Mouse (Mus musculus): ENCODE data around the gene Sgsm1.

The Sgsm1 gene

DNA sequence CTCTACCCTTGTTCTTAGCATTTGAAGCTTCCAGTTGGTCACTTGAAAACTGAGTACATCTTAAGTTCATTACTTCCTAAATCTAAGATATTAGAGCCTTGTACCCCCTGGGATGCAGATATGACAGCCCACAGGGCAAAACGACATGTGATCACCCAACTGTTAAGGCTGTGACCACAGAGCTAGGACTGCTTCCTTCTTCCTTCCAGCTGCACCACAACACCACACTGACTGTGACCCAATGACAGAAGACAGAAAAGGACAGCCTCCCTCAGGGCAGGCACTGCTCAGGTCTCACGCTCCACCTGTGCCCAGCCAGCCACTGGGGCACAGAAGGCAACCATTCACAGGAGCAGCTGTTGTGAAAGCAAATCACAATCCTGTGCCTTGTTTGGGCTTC lies 26.9 kb downstream of the Sgsm1 start:
- DNase-seq (ENCODE audit: low spot score in 2 of 2): no peak

- no peak for DNase-seq (ENCODE audit: low spot score in 2 of 2)
Observed at GRCm38 (mm10) chr5:113281557-113281956, 29.0 kb downstream of the Sgsm1 start.

DNA sequence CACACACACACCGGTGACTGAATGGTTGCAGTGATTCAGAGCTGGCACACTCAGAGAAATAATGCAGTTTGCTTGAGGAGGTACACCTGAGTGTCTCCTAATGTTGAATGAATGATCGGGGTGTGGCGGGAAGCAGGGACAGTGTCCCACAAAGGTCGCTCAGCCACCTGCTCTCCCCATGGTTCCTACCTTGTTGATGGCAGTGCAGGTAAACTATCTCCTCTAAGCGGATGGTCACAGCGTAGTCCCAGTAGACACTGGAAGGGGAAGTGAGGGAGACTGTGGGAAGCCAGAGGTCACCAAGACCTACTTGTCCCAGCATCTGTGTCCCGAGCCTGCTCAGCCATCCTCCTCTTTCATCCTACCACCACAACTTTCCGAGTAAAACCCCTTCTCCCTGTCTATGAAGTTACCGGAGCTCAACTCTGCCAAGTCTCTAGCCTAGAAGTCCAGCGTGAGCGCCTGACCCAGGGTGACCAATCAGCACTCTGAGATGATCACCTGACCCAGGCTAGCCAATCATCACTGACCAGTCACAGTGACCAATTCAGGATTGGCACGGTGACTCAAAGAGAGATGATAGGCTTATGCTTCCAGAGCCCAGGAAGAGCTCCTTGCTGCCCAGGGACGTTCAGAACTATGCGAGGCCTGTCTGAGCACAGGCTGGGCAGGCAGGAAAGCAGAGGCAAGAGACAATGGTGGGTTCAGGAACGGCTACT lies 30.3 kb downstream of the Sgsm1 start:
- no peak for DNase-seq (ENCODE audit: low spot score in 2 of 2)

- DNase-seq (ENCODE audit: low spot score in 2 of 2): no peak
Observed at GRCm38 (mm10) chr5:113275839-113276238, 34.7 kb downstream of the Sgsm1 start.

- DNase-seq (ENCODE audit: low spot score in 2 of 2): peak in 1 of 2 experiments; percentile 45
Observed at GRCm38 (mm10) chr5:113271207-113271811, 39.3 kb downstream of the Sgsm1 start.

DNA sequence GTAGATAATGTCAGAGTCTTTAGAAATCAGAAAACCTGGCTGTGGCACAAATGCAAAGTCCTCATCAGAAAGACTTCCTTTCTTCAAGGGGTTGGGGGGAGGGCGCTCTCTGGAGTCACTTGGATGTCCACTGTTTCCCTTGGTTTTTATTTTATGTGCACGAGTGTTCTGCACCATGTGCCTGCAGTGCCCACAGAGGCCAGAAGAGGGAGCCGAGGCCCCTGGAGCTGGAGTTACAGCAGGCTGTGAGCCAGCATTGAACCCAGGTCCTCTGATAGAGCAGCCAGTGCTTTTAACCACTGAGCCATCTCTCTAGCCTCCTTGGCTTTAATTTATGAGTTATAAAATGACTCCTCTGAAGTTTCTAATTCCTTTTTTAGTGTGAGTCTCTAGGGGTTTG lies 40.5 kb downstream of the Sgsm1 start:
- DNase-seq (ENCODE audit: low spot score in 2 of 2): no peak

GRCm38 (mm10) chr5:113268246-113268645 lies 42.3 kb downstream of the Sgsm1 start:
- no peak for DNase-seq (ENCODE audit: low spot score in 2 of 2)

GRCm38 (mm10) chr5:113265637-113266036 lies 44.9 kb downstream of the Sgsm1 start:
- DNase-seq (ENCODE audit: low spot score in 2 of 2): no peak

DNA sequence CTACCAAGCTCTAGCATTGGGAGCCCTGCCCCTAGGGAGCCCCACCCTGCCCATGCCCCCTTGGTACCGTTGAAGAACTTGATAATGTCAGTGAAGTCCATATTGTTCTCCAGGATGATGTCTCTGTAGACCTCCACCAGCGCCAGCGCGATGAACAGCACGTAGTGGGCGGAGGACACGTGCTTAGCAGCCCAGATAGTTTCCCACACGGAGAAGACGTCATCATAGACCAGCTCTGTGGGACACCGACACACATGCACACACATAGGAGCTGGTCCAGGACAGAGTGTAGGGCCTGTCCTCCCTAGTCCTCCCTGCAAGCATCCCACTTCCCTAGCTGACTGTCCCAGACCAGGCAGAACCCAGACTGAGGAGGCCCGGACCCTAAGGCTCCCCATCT lies 59.8 kb downstream of the Sgsm1 start:
- no peak for DNase-seq (ENCODE audit: low spot score in 2 of 2)

- DNase-seq (ENCODE audit: low spot score in 2 of 2): no peak
Observed at GRCm38 (mm10) chr5:113249263-113249930, 61.2 kb downstream of the Sgsm1 start.

DNA sequence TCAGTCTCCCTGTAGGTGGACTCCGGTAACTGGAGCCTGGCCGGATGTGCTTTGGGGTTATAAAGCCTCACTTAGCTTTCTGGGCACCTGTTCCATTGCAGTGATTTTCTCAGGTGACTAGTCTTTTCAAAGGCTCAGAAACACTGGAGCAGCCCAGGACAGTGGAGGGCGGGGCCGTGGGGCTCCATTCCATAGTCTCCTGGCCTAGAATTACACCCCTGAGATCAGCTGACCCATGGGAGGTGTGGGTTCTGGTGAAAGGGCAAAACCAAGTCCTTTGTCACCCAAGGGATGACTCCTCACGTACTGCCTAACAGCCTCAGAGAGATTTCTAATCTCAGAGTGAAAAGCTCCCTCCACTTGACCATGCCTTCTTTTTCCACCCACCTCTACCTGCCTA lies 80.4 kb downstream of the Sgsm1 start:
- no peak for DNase-seq (ENCODE audit: low spot score in 2 of 2)

DNA sequence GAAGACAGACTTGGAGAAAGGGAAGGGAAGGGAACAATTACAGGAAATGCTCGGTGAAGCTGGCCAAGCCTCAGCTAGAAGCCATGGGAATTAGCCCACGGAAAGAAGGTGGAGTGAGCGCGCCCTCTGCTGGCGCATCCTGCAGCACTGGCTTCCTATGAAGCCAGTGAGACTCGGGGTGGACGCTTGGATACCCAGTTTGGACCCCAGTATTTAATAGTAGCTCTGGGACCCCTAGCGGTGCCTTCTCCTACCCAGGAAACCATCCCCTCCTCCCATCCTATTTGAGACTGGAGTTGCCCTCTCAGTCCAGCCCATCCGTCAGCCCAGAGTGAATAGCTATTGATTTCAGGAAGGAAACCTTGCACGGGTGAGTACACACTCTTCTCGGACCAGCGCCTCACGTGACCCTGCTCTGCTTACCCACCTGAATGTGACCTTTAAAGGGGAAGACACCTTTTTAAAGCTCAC lies 83.9 kb downstream of the Sgsm1 start, which contains the start of gene Tmem211:
Gene Tmem211, plus strand, starts transcription at position 278 of the 471 bp plus-strand sequence.
- DNase-seq (ENCODE audit: low spot score in 2 of 2): peak; percentile 73 to 80

- DNase-seq (ENCODE audit: low spot score in 2 of 2): no peak
Observed at GRCm38 (mm10) chr5:113225686-113226435, 84.7 kb downstream of the Sgsm1 start.

- no peak for DNase-seq (ENCODE audit: low spot score in 2 of 2)
Observed at GRCm38 (mm10) chr5:113225271-113225670, 85.3 kb downstream of the Sgsm1 start.

- no peak for DNase-seq (ENCODE audit: low spot score in 2 of 2)
Observed at GRCm38 (mm10) chr5:113223888-113224287, 86.7 kb downstream of the Sgsm1 start.

DNA sequence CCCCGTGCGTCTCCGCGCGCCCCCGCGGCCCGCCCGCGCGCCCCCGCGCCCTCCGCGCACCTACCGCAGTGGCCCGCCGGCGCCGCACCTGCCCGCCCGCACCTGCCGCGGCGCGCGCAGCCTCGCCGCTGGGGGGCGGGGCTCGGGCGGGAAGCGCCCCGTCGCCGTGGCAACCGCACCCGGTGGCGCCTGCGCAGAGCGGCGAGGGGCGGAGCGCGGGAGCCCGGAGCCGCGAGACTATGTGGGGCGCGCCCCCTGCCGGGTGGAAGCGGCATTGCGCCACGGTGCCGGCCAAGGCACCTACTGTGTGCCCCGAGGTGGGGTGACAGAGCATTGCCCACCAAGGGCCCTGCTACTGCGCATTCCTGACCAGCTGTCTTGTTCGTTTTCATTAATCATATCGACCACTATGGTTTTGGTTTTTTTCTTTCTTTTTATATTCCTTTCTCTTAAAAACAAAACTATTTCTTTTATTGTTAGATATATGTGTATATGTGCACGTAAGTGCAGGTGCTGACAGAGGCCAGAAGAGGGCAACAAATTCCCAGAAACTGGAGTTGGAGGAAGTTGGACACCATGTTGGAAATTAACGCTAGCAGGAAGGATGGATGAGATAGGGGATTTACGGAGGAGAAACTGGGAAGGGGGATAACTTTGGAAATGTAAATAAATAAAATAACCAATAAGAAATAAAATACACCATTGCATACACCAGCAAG lies 89.3 kb downstream of the Sgsm1 start, which contains the start of gene 2900026A02Rik:
Gene 2900026A02Rik, minus strand, starts transcription at position 90 of the 719 bp plus-strand sequence.
- DNase-seq (ENCODE audit: low spot score in 2 of 2): peak; percentile 59 to 68

GRCm38 (mm10) chr5:113220383-113221146 lies 90.0 kb downstream of the Sgsm1 start:
- DNase-seq (ENCODE audit: low spot score in 2 of 2): no peak

- no peak for DNase-seq (ENCODE audit: low spot score in 2 of 2)
Observed at GRCm38 (mm10) chr5:113219876-113220275, 90.7 kb downstream of the Sgsm1 start.

GRCm38 (mm10) chr5:113219450-113219849 lies 91.1 kb downstream of the Sgsm1 start:
- no peak for DNase-seq (ENCODE audit: low spot score in 2 of 2)

- no peak for DNase-seq (ENCODE audit: low spot score in 2 of 2)
Observed at GRCm38 (mm10) chr5:113218617-113219235, 91.9 kb downstream of the Sgsm1 start.
